Mouse (Mus musculus) olfactory bulb, adult 2 months (tissue): Measurements from ENCODE around the gene Bcl11b. TPM values are rescaled to one million over a fixed set of nuclear protein-coding genes. Genes with fewer than 3 reads are reported as not detected.

Source experiments
- H3K27ac ChIP-seq: fragments of 200-500 bp; 2 replicates; pipeline ENCODE4 v1.5.1; 2012; ENCODE audit warnings: low read depth, low read length; ENCODE audit not compliant: insufficient read depth
- H3K4me1 ChIP-seq: fragments of 200-500 bp; 2 replicates; pipeline ENCODE4 v1.6.1; 2012; ENCODE audit warnings: low read length; ENCODE audit not compliant: control insufficient read depth, insufficient read depth
- H3K4me3 ChIP-seq: fragments of 200-500 bp; 2 replicates; pipeline ENCODE4 v1.5.1; 2012; ENCODE audit warnings: mild to moderate bottlenecking, low read depth, low read length, moderate library complexity; ENCODE audit not compliant: insufficient read depth
- CTCF ChIP-seq: fragments of 200-500 bp; IDR thresholded peaks from 2 replicates; pipeline ENCODE4 v1.5.1; 2012; ENCODE audit warnings: low read depth, mild to moderate bottlenecking, low read length, moderate library complexity; ENCODE audit not compliant: insufficient read depth
- POLR2A ChIP-seq: fragments of 200-500 bp; IDR thresholded peaks from 2 replicates; pipeline ENCODE4 v1.6.1; 2012; ENCODE audit warnings: mild to moderate bottlenecking, low read depth, low read length, moderate library complexity; ENCODE audit not compliant: insufficient read depth
- WGBS: fragments of 180-500 bp; shearing (Covaris S2); methylation state at CpG from one replicate; pipeline ENCODE4 v1.1.7; 2018; 5-methylcytosine and 5-hydroxymethylcytosine counted together
- polyA plus RNA-seq: library from polyadenylated mRNA; stranded (reverse); fragments of >200 nt; gene quantifications from 2 replicates; pipeline ENCODE4 v1.2.4, GENCODE M21; 2012; ENCODE audit warnings: low replicate concordance; ENCODE audit not compliant: missing spikeins, insufficient read depth, insufficient read length

Gene Bcl11b
- polyA plus RNA-seq, 1 experiment, result 49.8 TPM

- no peak for TF ChIP-seq CTCF
- Histone ChIP-seq H3K4me3 (no peak overlapping the region), H3K4me1 (peaks cover 60% of the 10 kb centered on the region), H3K27ac (no peak overlapping the region; the same call in 1 of the 2 replicates)
- WGBS, result 91% methylated on average over 22 of the region's 22 CpGs
These were observed 77.1 kb downstream of the Bcl11b start for GRCm38 (mm10) chr12:107926074-107926855.

GRCm38 (mm10) chr12:107924696-107925095, 78.7 kb downstream of the Bcl11b start:
- no peak for TF ChIP-seq CTCF
- TF ChIP-seq POLR2A, result no peak
- no peak overlapping the region for H3K27ac ChIP-seq
- WGBS, result 87% methylated on average over 4 of the region's 4 CpGs
- H3K4me3 ChIP-seq, result no peak overlapping the region
- peaks cover 52% of the 10 kb centered on the region for H3K4me1 ChIP-seq

DNA sequence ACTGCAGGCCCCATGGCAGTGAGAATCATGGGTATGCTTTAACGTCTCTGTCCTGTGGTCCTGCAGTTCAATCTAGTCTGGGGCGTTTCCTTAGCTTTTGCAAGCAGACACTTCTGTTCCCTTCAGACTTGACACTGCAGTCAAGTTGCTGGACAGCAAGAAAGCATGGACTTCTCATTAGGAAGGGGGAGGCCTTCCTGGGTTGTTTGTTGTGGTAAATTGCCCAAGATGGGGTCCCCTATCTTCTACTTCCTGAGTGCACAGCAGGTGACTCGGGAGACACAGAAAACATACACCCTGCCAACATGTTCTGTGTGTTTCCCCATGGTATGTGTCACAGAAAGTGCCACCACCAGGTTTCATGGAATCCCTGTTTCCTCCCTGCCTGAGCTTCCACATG, 79.4 kb downstream of the Bcl11b start:
- no peak for TF ChIP-seq POLR2A
- no peak for TF ChIP-seq CTCF
- H3K4me3 ChIP-seq, result no peak overlapping the region
- H3K4me1 ChIP-seq, result peaks cover 48% of the 10 kb centered on the region
- no peak overlapping the region for H3K27ac ChIP-seq
- WGBS, result 71% methylated on average over 3 of the region's 3 CpGs

DNA sequence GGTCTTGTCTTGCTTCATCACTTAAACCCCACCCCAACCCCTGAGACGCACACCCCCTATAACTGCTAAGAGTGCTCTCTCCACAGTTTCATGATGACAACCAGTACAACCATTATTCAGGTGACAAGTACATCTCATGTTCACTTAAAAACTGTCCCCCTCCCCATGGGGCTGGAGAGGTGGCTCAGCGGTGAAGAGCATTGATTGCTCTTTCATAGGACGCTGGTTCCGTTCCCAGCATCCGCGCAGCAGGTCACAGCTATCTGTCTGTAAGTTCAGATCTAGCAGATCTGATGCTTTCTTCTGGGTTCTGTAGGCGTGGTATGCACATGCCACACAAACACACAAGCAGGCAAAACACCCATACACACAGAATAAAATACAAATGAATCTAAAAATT, 81.2 kb downstream of the Bcl11b start:
- Histone ChIP-seq H3K4me3 (no peak overlapping the region), H3K4me1 (peaks cover 42% of the 10 kb centered on the region), H3K27ac (no peak overlapping the region)
- TF ChIP-seq POLR2A, result no peak
- no peak for TF ChIP-seq CTCF
- WGBS, result 93% methylated on average over 7 of the region's 7 CpGs

DNA sequence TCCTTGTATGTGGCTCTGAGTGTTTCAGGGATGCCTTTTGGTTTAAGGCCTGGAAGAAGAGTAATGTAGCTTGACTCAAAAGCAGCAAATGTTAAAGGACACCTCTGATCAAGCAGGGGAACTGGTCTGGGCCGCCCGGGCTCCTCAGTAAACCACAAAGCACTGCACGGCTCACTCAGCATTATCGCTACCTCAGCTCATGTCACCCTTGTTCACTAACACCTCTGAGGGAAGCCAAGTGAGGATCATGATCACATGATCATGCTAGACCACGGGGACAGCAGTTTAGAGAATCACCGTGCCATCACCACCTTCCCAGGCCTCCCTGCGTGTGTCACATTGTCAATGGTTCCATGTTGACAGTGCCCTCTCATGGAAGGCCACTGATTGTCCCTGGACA, 81.8 kb downstream of the Bcl11b start:
- H3K4me1 ChIP-seq, result peaks cover 37% of the 10 kb centered on the region
- no peak overlapping the region for H3K27ac ChIP-seq
- 80% methylated on average over 7 of the region's 7 CpGs for WGBS
- TF ChIP-seq POLR2A (no peak), CTCF (no peak)
- no peak overlapping the region for H3K4me3 ChIP-seq

DNA sequence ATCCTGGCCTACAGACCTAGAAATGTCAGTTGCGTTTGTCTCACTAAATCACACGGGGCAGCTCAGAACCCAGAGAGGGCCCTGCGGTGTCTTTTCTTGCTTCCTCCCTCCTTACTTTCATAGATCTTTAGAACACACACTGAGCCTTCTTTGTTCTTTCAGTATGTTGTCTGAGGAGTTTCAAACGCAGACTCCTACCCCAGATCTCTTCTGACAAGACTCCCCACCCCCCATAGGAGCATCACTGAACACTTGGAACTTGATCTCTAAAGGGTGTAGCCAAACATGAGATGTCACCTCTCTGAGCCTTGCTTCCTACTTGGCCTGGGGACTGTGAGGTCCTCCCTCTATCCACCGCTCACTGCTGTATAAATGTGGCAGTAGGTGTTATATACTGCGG, 82.2 kb downstream of the Bcl11b start:
- H3K27ac ChIP-seq, result no peak overlapping the region
- TF ChIP-seq CTCF, result no peak
- no peak for TF ChIP-seq POLR2A
- H3K4me1 ChIP-seq, result peaks cover 33% of the 10 kb centered on the region
- WGBS, result 58% methylated on average over 6 of the region's 6 CpGs
- H3K4me3 ChIP-seq, result no peak overlapping the region

GRCm38 (mm10) chr12:107920716-107921115, 82.7 kb downstream of the Bcl11b start:
- Histone ChIP-seq H3K4me3 (no peak overlapping the region), H3K4me1 (peaks cover 30% of the 10 kb centered on the region), H3K27ac (no peak overlapping the region)
- TF ChIP-seq CTCF, result no peak
- 62% methylated on average over 13 of the region's 13 CpGs for WGBS

- no peak overlapping the region for H3K27ac ChIP-seq
- WGBS, result 99% methylated on average over 2 of the region's 2 CpGs
- no peak for TF ChIP-seq POLR2A
- no peak for TF ChIP-seq CTCF
- no peak overlapping the region for H3K4me3 ChIP-seq
- H3K4me1 ChIP-seq, result peaks cover 25% of the 10 kb centered on the region
These were observed 83.3 kb downstream of the Bcl11b start for GRCm38 (mm10) chr12:107920076-107920475.

- Histone ChIP-seq H3K27ac (no peak overlapping the region), H3K4me3 (no peak overlapping the region), H3K4me1 (peaks cover 18% of the 10 kb centered on the region)
- WGBS, result 90% methylated on average over 6 of the region's 6 CpGs
- TF ChIP-seq POLR2A (no peak), CTCF (no peak)
These were observed 84.6 kb downstream of the Bcl11b start for GRCm38 (mm10) chr12:107918779-107919178.

- Histone ChIP-seq H3K4me3 (no peak overlapping the region), H3K4me1 (peaks cover 11% of the 10 kb centered on the region), H3K27ac (no peak overlapping the region)
- WGBS, result 96% methylated on average over 39 of the region's 39 CpGs
- no peak for TF ChIP-seq POLR2A
- no peak for TF ChIP-seq CTCF
These were observed 87.4 kb downstream of the Bcl11b start for GRCm38 (mm10) chr12:107916008-107916407.

GRCm38 (mm10) chr12:107915396-107915795, 88.0 kb downstream of the Bcl11b start:
- H3K27ac ChIP-seq, result no peak overlapping the region
- peaks cover 7% of the 10 kb centered on the region for H3K4me1 ChIP-seq
- 94% methylated on average over 32 of the region's 32 CpGs for WGBS
- TF ChIP-seq CTCF, result no peak
- no peak overlapping the region for H3K4me3 ChIP-seq
